Mouse (Mus musculus) adrenal gland, postnatal 25 days (tissue): Measurements from ENCODE around the gene A730061H03Rik. TPM values are rescaled to one million over a fixed set of nuclear protein-coding genes. Genes with fewer than 3 reads are reported as not detected.

Experiments
- DNase-seq: peaks from one replicate; pipeline ENCODE4 v3.0.0; 2021; ENCODE audit warnings: mixed read lengths
- total RNA-seq: library from RNA; stranded (reverse); gene quantifications from 2 replicates; pipeline ENCODE4 v1.2.3, GENCODE M21; 2021

The A730061H03Rik gene
- total RNA-seq, 1 experiment from 2014 or later: 2.6 TPM

- no peak for DNase-seq
These were observed 8.9 kb downstream of the A730061H03Rik start for GRCm38 (mm10) chr14:55551347-55551746.

GRCm38 (mm10) chr14:55550191-55550590 lies 10.0 kb downstream of the A730061H03Rik start:
- DNase-seq: no peak

- DNase-seq: no peak
These were observed 15.9 kb downstream of the A730061H03Rik start for GRCm38 (mm10) chr14:55544334-55544733.

- DNase-seq: no peak
These were observed 17.9 kb downstream of the A730061H03Rik start for GRCm38 (mm10) chr14:55542268-55542667.

GRCm38 (mm10) chr14:55540787-55541321 lies 19.4 kb downstream of the A730061H03Rik start:
- peak; percentile 86 for DNase-seq

- DNase-seq: peak; percentile 89
These were observed 20.0 kb downstream of the A730061H03Rik start, which contains the start of gene Pck2 for GRCm38 (mm10) chr14:55540067-55540786. Pck2 (plus strand) TSS chr14:55540266.

- DNase-seq: peak; percentile 53
These were observed 24.0 kb downstream of the A730061H03Rik start for GRCm38 (mm10) chr14:55536116-55536745.

GRCm38 (mm10) chr14:55527940-55528339 lies 32.3 kb downstream of the A730061H03Rik start:
- no peak for DNase-seq

GRCm38 (mm10) chr14:55526674-55527073 lies 33.5 kb downstream of the A730061H03Rik start:
- no peak for DNase-seq

GRCm38 (mm10) chr14:55524785-55525184 lies 35.4 kb downstream of the A730061H03Rik start, which contains the start of gene Nrl:
Nrl (minus strand) TSS chr14:55524981.
- no peak for DNase-seq

- no peak for DNase-seq
These were observed 36.1 kb downstream of the A730061H03Rik start for GRCm38 (mm10) chr14:55524062-55524461.

GRCm38 (mm10) chr14:55520451-55521361 lies 39.5 kb downstream of the A730061H03Rik start:
- DNase-seq: peak; percentile 38

GRCm38 (mm10) chr14:55519604-55520003 lies 40.6 kb downstream of the A730061H03Rik start:
- DNase-seq: no peak

- DNase-seq: no peak
These were observed 41.3 kb downstream of the A730061H03Rik start for GRCm38 (mm10) chr14:55518897-55519296.

GRCm38 (mm10) chr14:55515846-55516245 lies 44.4 kb downstream of the A730061H03Rik start:
- no peak for DNase-seq

- DNase-seq: no peak
These were observed 46.3 kb downstream of the A730061H03Rik start for GRCm38 (mm10) chr14:55513927-55514326.

- no peak for DNase-seq
These were observed 49.2 kb downstream of the A730061H03Rik start for GRCm38 (mm10) chr14:55511037-55511436.

GRCm38 (mm10) chr14:55510125-55510731 lies 50.0 kb downstream of the A730061H03Rik start, which contains the start of gene Cpne6:
Cpne6 (plus strand) TSS chr14:55510445.
- no peak for DNase-seq
